Mouse (Mus musculus): ENCODE results near the gene Nutf2-ps1.

DNA sequence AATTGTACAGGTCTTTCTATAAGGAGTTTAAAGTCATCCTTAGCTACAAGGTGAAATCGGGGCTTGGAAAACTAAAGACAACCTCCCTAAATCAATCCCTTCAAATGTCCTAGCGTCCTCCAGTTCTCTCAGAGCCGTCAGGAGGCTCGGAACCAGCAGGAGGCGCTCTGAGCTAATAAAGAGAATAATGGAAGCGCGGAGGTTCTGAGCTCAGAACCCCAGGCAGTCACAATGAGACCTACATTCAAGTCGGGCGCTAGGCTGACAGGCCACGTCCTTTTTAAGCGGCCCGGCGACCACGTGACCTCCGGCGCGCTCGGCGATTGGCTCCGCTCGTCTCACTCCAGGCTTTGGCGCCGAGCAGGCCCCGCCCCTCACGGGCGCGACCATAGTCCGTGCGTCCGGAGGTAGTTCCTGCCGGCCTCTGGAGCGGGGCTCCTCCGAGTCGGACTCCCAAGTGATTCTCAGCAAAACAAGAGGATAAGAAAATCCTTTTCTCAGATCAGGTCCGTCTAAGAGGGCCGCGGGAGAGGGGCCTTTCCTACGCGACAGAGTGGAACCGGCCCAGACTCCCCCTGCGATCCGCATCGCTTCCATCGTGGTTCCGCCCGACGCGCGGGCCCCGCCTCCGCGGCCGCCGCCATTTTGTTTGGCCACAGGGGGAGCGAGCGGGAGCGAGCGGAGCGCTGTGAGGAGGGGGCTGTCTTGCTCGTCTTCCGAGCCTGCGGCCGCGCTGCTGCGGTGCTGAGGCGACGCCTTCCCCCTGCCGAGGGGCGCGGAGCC, 11.1 kb upstream of the Nutf2-ps1 start, which contains the start of gene Smc3:
- TF ChIP-seq ZKSCAN1 (IDR thresholded peaks at IDR 0.05; ENCODE audit: borderline replicate concordance, low read depth, low read length) (no peak), POLR2A (IDR thresholded peaks at IDR 0.05; ENCODE audit: low read depth, low read length) (peak; percentile 99)
